Mouse (Mus musculus) frontal cortex, adult (tissue): ENCODE measurements around the gene Sh3pxd2a.

Experiments used
- ATAC-seq: cut with Nextera tagmentation; 2 replicates; pipeline ENCODE4 v1.9.2; 2017; ENCODE audit warnings: mild to moderate bottlenecking, moderate library complexity, mixed read lengths; ENCODE audit not compliant: low TSS enrichment

The Sh3pxd2a gene

DNA sequence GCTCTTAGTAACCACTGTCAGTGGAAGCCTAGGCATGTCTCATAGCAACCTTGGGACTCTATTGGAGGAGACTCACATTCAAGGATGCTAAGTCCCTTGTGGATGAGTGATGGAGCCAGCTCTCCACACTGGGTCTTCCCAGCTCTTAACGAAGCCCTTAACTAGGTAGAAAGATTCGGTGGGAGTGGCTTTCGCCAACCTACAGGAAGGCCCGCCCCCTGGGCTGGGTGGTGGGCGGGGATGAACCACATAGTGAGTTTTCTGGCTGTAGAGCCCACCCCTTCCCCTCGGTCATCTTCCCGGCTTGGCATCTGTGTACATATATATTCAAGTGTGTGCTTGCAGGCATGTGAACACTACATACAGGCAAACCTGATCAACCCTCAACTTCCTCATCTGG is 223.2 kb downstream of the Sh3pxd2a start:
- ATAC-seq = no peak

GRCm38 (mm10) chr19:47240076-47240475 is 224.1 kb downstream of the Sh3pxd2a start:
- ATAC-seq = no peak

DNA sequence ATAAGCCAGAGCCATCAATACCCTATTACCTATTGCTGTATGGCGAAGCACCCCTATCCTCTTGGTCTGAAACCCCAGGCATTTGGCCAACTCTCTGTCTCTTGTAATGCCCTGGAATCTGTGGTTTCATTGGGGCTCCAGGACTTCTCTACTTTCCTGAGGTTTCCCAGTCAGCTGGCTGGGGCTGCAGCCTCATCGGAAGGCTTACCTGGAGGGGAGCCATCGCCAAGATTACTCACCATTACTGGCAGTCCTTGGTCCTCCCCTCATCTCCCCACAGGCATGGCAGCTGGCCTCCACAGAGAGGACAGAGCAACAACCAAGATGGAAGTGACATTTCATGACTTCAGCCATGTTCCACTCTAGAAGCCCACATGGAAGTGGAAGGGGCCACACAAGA is 231.1 kb downstream of the Sh3pxd2a start:
- no peak for ATAC-seq

GRCm38 (mm10) chr19:47232077-47232865 is 231.9 kb downstream of the Sh3pxd2a start:
- ATAC-seq = no peak

DNA sequence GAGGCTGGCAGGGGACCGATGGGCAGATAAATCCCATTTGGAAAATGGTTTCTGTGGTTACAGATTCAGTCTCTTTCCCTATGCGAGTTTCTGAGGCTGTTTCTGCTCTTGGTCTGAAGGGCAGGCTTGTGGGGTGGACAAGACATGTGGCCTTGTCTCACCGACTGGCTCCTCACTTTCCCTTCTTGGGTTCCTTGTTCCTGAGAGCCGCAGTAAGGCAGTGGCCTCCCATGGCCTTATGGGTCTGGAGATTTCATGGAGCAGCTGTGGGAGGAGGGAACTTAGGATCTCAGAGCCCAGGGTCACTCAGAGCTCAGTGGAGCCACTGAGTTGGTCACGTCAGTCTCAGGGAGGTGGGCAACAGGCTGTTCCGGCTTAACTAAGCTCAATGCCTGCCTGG is 232.8 kb downstream of the Sh3pxd2a start:
- no peak for ATAC-seq

DNA sequence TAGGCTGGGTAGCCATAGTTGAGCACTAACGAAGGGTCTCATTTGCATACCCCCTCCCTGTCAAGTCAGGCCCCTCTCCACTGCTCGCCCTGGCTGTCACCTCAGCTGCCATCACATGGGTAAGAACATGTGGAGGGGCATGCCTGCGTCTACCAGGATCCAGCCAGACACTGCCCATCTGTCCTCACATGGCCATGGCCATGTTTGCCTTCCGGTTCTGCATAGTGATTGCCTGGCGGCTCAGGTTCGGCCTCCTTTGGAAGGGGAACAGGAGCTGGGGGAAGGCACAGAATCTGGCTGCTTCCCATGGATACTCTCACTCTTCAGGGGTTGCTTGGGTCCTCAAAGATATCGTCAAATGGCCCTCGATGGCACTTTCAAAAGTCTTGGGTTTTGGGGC is 233.5 kb downstream of the Sh3pxd2a start:
- no peak for ATAC-seq

GRCm38 (mm10) chr19:47230082-47230481 is 234.1 kb downstream of the Sh3pxd2a start:
- no peak for ATAC-seq

DNA sequence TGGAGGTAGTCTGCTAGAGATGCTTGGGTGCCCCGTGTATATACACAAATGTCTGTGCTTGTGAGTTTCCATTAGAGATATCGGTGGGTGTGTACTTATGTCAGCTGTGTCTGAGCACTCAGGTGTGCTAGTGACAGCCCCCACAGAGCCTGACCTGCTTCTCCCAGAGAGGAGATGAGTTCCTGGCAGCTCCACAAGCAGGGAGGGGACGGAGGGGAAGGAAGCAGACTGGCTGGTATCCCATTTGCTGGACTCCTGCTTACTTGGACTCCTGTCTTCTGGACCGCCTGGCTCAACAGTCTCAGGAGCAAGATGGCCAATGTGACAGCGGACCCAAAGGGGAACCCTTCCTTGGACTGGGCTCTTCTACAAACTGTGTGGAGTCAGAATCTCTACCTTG is 234.7 kb downstream of the Sh3pxd2a start:
- no peak for ATAC-seq

DNA sequence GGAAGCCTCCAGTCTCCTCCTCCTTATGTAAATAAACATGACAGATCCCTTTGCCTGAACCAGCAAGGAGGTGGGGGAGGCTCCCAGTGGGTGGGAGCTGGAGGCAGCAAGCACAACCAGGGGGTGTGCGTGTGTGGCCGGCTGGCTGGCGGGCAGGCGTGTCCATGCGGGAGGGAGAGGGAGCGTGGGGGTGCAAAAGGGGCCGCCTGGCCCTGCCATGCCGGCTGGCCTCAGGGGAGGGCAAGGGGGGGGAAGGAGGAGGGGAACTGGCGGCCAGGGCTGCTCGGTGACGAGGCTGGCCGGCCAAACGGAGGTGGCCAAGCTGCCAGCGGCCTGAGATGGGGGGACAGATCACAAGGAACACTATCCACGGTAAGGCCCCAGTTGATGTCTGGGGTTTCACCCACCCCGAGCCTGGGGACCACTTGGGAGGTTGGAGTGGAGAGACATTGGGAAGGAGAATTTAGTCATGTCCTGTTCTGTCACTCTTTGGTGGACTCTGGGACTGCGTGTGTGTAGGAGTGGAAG is 235.4 kb downstream of the Sh3pxd2a start:
- peak; percentile 93 for ATAC-seq

GRCm38 (mm10) chr19:47225791-47226190 is 238.4 kb downstream of the Sh3pxd2a start:
- ATAC-seq = no peak

DNA sequence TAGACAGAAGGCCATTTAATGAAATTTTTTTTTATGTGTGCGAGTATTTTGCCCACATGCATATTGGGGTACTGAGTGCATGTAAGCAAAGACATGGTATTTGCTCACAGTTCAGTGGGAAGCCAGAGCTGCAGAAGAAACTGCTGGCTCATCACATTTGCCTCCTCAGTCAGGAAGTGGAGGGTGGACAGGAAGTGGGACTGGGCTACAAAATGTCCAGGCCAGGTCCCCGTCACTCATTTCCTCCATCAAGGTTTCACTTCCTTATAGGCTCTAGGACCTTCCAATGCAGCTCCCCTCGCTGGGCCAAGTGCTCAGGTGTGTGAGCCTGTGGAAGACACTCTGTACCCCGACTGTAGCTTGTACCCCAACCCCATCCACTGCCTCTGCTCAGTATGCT is 239.5 kb downstream of the Sh3pxd2a start:
- no peak for ATAC-seq

DNA sequence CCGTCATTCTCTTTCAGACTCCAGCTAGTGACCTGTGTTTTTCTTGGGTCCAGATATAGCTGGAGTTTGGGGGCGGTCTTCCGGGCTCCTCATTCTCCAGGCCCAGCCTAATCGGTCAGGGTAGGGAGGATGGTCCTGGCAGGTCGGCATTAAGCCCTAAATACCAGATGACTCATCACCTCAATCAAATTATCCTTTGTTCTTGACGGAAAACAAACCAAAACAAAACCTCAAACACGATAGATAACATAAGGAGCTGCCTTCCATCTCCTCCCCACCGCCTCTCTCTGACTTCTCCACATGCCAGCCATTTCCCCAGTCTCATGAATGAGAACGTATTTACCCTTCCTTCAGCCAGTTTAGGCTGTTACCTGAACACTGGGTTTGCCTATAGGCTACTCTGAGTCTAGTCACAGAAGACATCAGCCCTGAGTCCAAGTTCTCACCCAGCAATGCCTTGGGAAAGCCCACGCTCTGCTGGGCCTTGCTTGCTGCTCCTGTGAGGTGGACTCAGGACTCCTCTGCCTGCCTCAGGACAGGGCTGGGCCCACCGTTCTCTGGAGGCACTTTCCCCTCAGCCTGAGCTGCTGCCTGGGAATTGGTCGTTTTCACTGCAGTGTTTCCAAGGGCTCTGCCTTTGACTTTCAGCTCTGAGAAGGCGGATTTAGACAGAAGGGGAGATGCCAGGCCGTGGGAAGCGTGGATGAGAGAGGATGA is 241.2 kb downstream of the Sh3pxd2a start:
- ATAC-seq = 0 out of 2 replicates have a peak, but pooled peaks have one; percentile 21

DNA sequence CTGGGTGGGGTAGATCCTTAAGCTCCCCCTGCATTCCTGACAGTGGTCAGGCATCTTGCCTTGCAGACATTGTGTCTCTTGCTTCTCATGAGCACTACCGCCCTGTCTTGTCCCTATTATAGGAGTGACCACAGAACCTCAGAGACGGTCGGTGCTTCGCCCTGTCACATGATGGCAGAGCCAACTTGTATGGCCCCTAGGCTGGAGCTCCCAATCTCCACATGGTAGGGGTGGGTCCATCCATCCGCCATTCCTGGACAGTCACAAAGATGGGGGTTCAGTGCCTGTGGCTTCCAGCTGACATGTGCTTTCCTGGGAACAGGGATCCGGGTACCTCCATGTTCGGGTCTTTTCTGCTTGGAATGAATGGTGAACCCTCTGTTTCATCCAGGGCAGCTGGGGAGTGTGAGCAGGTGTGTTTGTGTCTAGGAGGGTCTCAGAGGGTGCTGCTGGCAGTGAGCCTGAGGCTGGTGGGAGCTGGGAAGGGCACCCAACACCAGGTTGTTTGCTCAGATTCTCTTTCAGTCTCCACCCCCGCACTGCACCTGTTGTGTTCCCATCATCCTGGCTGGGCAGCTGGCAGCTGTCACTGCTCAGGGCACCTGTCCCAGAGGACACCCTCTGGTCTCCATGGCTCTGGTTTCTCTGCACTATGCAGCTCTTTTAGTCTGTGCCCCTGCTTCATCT is 241.9 kb downstream of the Sh3pxd2a start:
- ATAC-seq = no peak

GRCm38 (mm10) chr19:47221500-47222153 is 242.6 kb downstream of the Sh3pxd2a start:
- ATAC-seq = no peak

- peak; percentile 60 for ATAC-seq
Measured at GRCm38 (mm10) chr19:47221006-47221405, 243.2 kb downstream of the Sh3pxd2a start.

GRCm38 (mm10) chr19:47220232-47220631 is 244.0 kb downstream of the Sh3pxd2a start:
- ATAC-seq = no peak

DNA sequence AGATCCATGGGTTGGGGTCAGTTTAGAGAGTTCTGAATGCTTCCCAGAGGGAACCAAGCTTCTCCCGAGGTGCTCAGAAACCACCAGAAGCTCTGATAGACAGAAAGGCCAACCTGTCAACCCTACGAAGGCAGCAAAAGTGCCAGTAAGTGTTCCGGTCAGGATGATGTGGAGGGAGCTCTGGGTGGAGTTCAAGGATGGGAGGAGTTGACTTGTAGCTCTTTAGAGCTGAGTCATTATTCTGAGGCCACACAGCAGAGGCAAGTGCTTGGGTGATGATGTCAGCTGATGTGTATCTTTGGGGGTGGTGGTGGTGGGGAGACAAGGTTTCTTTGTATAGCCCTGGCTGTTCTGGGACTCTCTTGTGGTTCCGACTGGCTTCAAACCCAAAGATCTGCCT is 244.6 kb downstream of the Sh3pxd2a start:
- no peak for ATAC-seq

DNA sequence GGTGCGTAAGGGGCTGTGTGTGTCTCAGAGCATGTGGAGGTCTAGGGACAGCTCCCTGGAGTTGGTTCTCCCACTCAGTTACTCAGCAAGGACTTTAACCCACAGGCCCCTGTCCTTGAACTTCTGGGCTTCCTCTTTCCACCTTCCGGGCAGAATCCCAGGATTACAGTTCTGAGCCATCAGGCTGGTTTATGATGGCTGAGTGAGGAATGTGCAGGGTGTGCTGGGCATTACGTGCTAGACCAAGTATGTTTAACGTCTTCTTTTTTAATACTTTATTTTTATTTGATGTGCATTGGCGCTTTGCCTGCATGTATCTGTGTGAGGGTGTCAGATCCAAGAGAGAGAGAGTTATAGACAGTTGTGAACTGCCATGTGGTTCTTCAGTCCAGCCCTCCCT is 247.4 kb downstream of the Sh3pxd2a start:
- no peak for ATAC-seq

DNA sequence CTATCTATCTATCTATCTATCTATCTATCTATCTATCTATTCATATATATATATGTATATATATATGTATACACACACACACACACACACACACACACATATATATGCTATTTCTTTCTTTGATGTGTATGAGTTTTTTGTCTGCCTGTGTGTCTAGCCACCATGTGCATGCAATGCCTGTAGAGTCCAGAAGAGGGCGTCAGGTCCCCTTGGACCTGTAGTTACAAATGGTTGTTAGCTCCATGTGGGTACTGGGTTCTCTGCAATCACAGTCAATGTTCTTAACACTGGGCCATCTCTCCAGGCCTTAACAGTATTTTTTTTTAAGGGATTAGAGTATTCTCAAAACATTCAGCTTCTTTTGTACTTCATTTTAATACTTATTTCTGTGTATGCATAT is 250.7 kb downstream of the Sh3pxd2a start:
- ATAC-seq = no peak

- no peak for ATAC-seq
Measured at GRCm38 (mm10) chr19:47212401-47212800, 251.8 kb downstream of the Sh3pxd2a start.

DNA sequence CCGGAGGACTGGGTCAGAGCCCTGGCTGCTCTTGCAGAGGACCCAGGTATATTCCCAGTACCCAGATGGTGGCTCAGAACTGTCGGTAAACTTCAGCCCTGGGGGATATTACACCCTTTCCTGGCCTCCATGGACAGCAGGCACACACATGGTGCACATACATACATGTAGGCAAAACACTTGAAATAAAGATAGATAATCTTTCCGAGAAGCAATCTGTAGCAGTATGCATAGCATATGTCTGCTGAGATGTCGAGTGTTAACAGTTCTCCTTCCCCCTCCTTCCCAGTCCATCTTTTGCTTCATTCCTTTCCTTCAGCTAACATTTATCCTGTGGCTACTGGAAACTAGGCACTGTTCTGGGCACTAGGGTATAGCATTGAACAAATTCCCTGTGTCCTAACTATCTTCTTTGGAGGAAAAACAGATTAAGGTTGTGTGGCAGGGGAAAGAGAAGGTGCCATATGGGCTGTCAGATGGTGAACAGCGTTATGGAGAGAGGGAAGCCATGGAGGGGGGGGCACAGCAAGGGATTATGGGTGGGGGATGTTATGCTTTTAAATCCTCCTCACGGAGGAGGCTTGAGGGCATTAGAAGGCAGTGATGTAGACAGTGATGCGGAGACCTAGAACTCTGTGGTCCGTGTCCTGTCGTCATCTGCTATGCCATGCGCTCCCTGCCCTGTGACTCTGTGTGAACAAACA is 252.4 kb downstream of the Sh3pxd2a start:
- peak; percentile 78 for ATAC-seq
